19 mouse cellular contexts compared by ENCODE assay signal in genomic region chr19:45577141-45577750, GRCm38 (mm10). TPM values are rescaled to one million over a fixed set of nuclear protein-coding genes. Genes with fewer than 3 reads are reported as not detected.
DNase-seq lines count a peak whose midpoint lies in the region; ATAC-seq and TF ChIP-seq lines count a peak whose summit lies in the region.
"Had no signal": no experiment of that assay in that cellular context is flagged by ENCODE, and none has a peak within 500 bp of the region (broad histone marks: within the 10 kb centered on the region; RNA-seq: fewer than 3 reads in every experiment).

No protein-coding gene starts in this region.

- WGBS in heart, embryonic 15.5 days = 71% methylated on average over 14 of the region's 14 CpGs
- 8% methylated on average over 14 of the region's 14 CpGs for WGBS in thymus, adult 2 months
- WGBS in forebrain, embryonic 11.5 days = 87% methylated on average over 14 of the region's 14 CpGs

- H3K4me1 ChIP-seq in heart, embryonic 15.5 days (replicated peaks) = peaks cover 53% of the 10 kb centered on the region
- H3K4me1 ChIP-seq in thymus, adult 2 months (replicated peaks; ENCODE audit: control insufficient read depth, insufficient read depth, low read length) = peaks cover 52% of the 10 kb centered on the region
- H3K4me1 ChIP-seq in forebrain, embryonic 11.5 days (replicated peaks; ENCODE audit: control insufficient read depth, insufficient read depth, low read length) = peaks cover 11% of the 10 kb centered on the region
- H3K4me1 ChIP-seq: forebrain, embryonic 15.5 days had no signal

- TF ChIP-seq CTCF in thymus, adult 2 months (IDR thresholded peaks at IDR 0.05; ENCODE audit: borderline replicate concordance, control insufficient read depth, extremely low read depth, insufficient read depth, low read length, poor library complexity) = no peak

- 0 out of 2 replicates have a peak, but pooled peaks have one; percentile 20 for TF ChIP-seq POLR2A in thymus, adult 2 months (IDR thresholded peaks at IDR 0.05; ENCODE audit: control insufficient read depth, extremely low read depth, insufficient read depth, low read length, poor library complexity)

- H3K9me3 ChIP-seq in heart, embryonic 15.5 days (replicated peaks) = no peaks in the 10 kb centered on the region
- no peaks in the 10 kb centered on the region; the same call in 1 of the 2 replicates for H3K9me3 ChIP-seq in forebrain, embryonic 11.5 days (ENCODE audit: control insufficient read depth, low read length)
- H3K9me3 ChIP-seq: forebrain, embryonic 15.5 days; hindbrain, embryonic 13.5 days; limb, embryonic 10.5 days; liver, embryonic 13.5 days; midbrain, embryonic 10.5 days; stomach, embryonic 15.5 days had no signal

- H3K36me3 ChIP-seq in heart, embryonic 15.5 days = peaks cover 19% of the 10 kb centered on the region; the same call in 1 of the 2 replicates
- H3K36me3 ChIP-seq in thymus, adult 2 months (ENCODE audit: control insufficient read depth, insufficient read depth, low read length) = no peaks in the 10 kb centered on the region
- no peaks in the 10 kb centered on the region; the same call in 1 of the 2 replicates for H3K36me3 ChIP-seq in forebrain, embryonic 11.5 days (ENCODE audit: control insufficient read depth, insufficient read depth, low read length)

- DNase-seq in heart, adult 8-10 months (ENCODE audit: low spot score) = no peak
- peak; percentile 66 for DNase-seq in CD4-positive helper T cell, adult 2 months (ENCODE audit: low read depth, low spot score)
- DNase-seq in thymus, adult 2 months = peak; percentile 72
- DNase-seq in right cerebral cortex, postnatal 10 days (ENCODE audit: low spot score in 2 of 2) = no peak
- no peak for DNase-seq in forebrain, embryonic 11.5 days (ENCODE audit: low spot score)
- DNase-seq in liver = no peak
- DNase-seq: cerebellum, postnatal 10 days; kidney, adult 11 months; kidney, postnatal 10 days; liver, embryonic 13.5 days; retina, postnatal 1 day had no signal

- ATAC-seq in heart, embryonic 15.5 days (replicated peaks; ENCODE audit: insufficient number of reproducible peaks, insufficient read depth, low FRiP score, low read depth) = no peak
- peak; percentile 44 for ATAC-seq in activated CD4-positive, CD25-positive, alpha-beta regulatory T cell, adult 4 months
- no peak for ATAC-seq in forebrain, embryonic 11.5 days (replicated peaks; ENCODE audit: low FRiP score)
- ATAC-seq: forebrain, embryonic 15.5 days had no signal

- H3K9ac ChIP-seq in heart, embryonic 15.5 days = no peak overlapping the region
- H3K9ac ChIP-seq in forebrain, embryonic 11.5 days (ENCODE audit: low read length) = no peak overlapping the region
- H3K9ac ChIP-seq: forebrain, embryonic 15.5 days; hindbrain, embryonic 13.5 days; liver, embryonic 13.5 days; stomach, embryonic 15.5 days had no signal

- H3K27me3 ChIP-seq in heart, embryonic 15.5 days = no peaks in the 10 kb centered on the region
- H3K27me3 ChIP-seq in thymus, adult 2 months (ENCODE audit: control insufficient read depth, insufficient read depth, low read length) = no peaks in the 10 kb centered on the region
- peaks cover 11% of the 10 kb centered on the region for H3K27me3 ChIP-seq in forebrain, embryonic 11.5 days (ENCODE audit: control insufficient read depth, insufficient read depth, low read length)
- H3K27me3 ChIP-seq: forebrain, embryonic 15.5 days; liver, embryonic 13.5 days; stomach, embryonic 15.5 days had no signal

- H3K4me3 ChIP-seq in heart, embryonic 15.5 days = no peak overlapping the region
- H3K4me3 ChIP-seq in thymus, adult 2 months (ENCODE audit: control insufficient read depth, insufficient read depth, low read length) = no peak overlapping the region
- H3K4me3 ChIP-seq in forebrain, embryonic 11.5 days (ENCODE audit: low read depth, low read length) = no peak overlapping the region
- H3K4me3 ChIP-seq: forebrain, embryonic 15.5 days; hindbrain, embryonic 13.5 days; layer of hippocampus, adult 2 months; limb, embryonic 10.5 days; liver, embryonic 13.5 days; midbrain, embryonic 10.5 days; stomach, embryonic 15.5 days had no signal

- H3K4me2 ChIP-seq in heart, embryonic 15.5 days = no peak overlapping the region
- H3K4me2 ChIP-seq in forebrain, embryonic 11.5 days (ENCODE audit: low read depth, low read length, severe bottlenecking) = no peak overlapping the region
- H3K4me2 ChIP-seq: forebrain, embryonic 15.5 days; hindbrain, embryonic 13.5 days; liver, embryonic 13.5 days; stomach, embryonic 15.5 days had no signal

- peak overlapping the region; percentile 34; the same call in 1 of the 2 replicates for H3K27ac ChIP-seq in heart, embryonic 15.5 days
- H3K27ac ChIP-seq in thymus, adult 2 months (ENCODE audit: control insufficient read depth, insufficient read depth, low read length) = peak overlapping the region; percentile 90
- no peak overlapping the region for H3K27ac ChIP-seq in forebrain, embryonic 11.5 days (ENCODE audit: low read depth, low read length)
- H3K27ac ChIP-seq: forebrain, embryonic 15.5 days; hindbrain, embryonic 13.5 days; layer of hippocampus, adult 2 months; midbrain, embryonic 10.5 days; stomach, embryonic 15.5 days had no signal

RNA-seq across cellular contexts. Expression of gene Gm17018, which starts 16.8 kb away (rescaled TPM):
- polyA plus RNA-seq in heart, embryonic 15.5 days (2015; fragmentation: Nextera tagmentation; extraction: Ambion mirVana) = 28.3 and 29.3 TPM in 2 replicates
- 10 to 100 TPM; 19.3 to 29.4 (median 22.0) TPM for total RNA-seq in heart, adult 8-10 months (2022)
- polyA plus RNA-seq in activated CD4-positive, CD25-positive, alpha-beta regulatory T cell, adult 4 months (2017; shearing (Covaris generic)) = 10 to 100 TPM; 65.5 to 69.1 TPM
- 11.9 and 14.6 TPM in 2 replicates for polyA plus RNA-seq in thymus, adult 2 months (2012; rRNA removed)
- 49.7 and 53.9 TPM in 2 replicates for polyA plus RNA-seq in forebrain, embryonic 11.5 days (2014; fragmentation: Nextera tagmentation; extraction: Ambion mirVana)

RNA-seq across cellular contexts. Expression of gene Poll, which starts 16.9 kb away (rescaled TPM):
- 11.5 and 14.7 TPM in 2 replicates for polyA plus RNA-seq in heart, embryonic 15.5 days (2015; fragmentation: Nextera tagmentation; extraction: Ambion mirVana)
- 10 to 100 TPM; 10.8 to 12.1 (median 11.6) TPM for total RNA-seq in heart, adult 8-10 months (2022)
- 10 to 100 TPM; 16.2 to 31.6 TPM for polyA plus RNA-seq in activated CD4-positive, CD25-positive, alpha-beta regulatory T cell, adult 4 months (2017; shearing (Covaris generic))
- polyA plus RNA-seq in thymus, adult 2 months (2012; rRNA removed) = 6.7 and 6.8 TPM in 2 replicates
- 22.6 and 24.0 TPM in 2 replicates for polyA plus RNA-seq in forebrain, embryonic 11.5 days (2014; fragmentation: Nextera tagmentation; extraction: Ambion mirVana)

Comparison
In these comparisons a context has a peak if more than half of its experiments do, and no peak if none do; other contexts are left out.
1. DNase-seq: peak in CD4-positive helper T cell, adult 2 months (single experiment) and thymus, adult 2 months (single experiment); none in heart, adult 8-10 months (single experiment), right cerebral cortex, postnatal 10 days (0 of 2), forebrain, embryonic 11.5 days (single experiment) and liver (single experiment).